Mouse (Mus musculus) 416B (cell line): ENCODE measurements around the gene 4931414P19Rik.

Source experiments
- DNase-seq: peaks from one replicate; pipeline ENCODE4 v3.0.0; 2011; ENCODE audit warnings: low read depth

Gene 4931414P19Rik

DNA sequence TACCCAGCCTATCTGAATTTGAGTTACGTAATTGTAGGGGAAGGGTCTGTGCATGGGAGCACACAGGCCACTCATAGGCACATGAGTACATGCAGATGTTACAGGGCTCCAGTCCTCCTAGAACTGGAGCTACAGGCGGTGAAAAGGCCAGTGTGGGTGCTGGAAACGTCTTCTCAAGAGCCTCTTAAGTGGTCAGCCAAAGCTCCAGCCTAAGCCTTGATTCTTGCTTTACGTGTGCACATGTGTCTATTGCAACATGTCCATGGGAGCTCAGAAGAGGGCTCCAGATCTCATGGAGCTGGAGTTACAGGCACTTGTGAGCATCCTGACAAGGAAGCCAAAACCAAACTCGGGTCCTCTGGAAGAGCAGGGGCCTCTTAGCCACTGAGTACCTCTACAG, 61.1 kb downstream of the 4931414P19Rik start:
- DNase-seq = no peak

- DNase-seq = no peak
Observed at GRCm38 (mm10) chr14:54540771-54541170, 65.0 kb downstream of the 4931414P19Rik start.

GRCm38 (mm10) chr14:54538580-54538979, 67.2 kb downstream of the 4931414P19Rik start:
- peak; percentile 40 for DNase-seq
